Mouse (Mus musculus): ENCODE results near the gene Gm21292. TPM values are rescaled to one million over a fixed set of nuclear protein-coding genes. Genes with fewer than 3 reads are reported as not detected.
"Not testable (repeated sequence)": the region's sequence is repeated elsewhere in the genome, so short reads cannot be mapped to it uniquely, and the experiment has no call there.

Gm21292 gene
- not detected in 2 replicates for polyA plus RNA-seq (2015; fragmentation: Nextera tagmentation; extraction: Ambion mirVana)

DNA sequence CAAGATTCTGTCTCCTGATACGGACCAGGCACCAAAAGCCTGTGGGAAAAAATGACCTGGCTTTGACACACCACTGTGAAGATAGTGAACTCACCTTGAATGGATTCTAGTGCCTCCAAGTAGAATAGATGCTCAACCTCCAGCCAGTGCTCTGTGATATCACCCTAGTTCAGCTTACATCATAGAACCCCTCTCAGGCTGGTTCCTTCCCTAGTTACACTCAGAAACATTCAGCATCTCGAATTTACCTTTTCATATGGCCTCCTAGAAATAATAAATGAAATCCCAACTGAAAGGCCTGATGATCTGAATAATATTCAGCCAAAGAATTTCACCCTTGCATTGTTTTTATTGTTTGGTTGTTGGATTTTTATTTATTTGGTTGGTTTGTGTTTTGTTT is at the start of gene Gm21292:
Gene Gm21292, minus strand, starts transcription at position 101 of the 400 bp plus-strand sequence.
- not testable (repeated sequence) for H3K9ac ChIP-seq; H3K27me3 ChIP-seq (replicated peaks); H3K4me3 ChIP-seq; H3K4me1 ChIP-seq; H3K36me3 ChIP-seq (replicated peaks); H3K9me3 ChIP-seq; ATAC-seq (replicated peaks); H3K27ac ChIP-seq; H3K4me2 ChIP-seq
- 29% methylated on average over 2 of the region's 2 CpGs for WGBS

Other genes with a start within 250 kb of the Gm21292 start
- not detected in 2 replicates for gene Gm21721, start 68.3 kb upstream of the Gm21292 start, polyA plus RNA-seq (2015; fragmentation: Nextera tagmentation; extraction: Ambion mirVana)
- not detected in 2 replicates for gene Gm21812, start 213.3 kb upstream of the Gm21292 start, polyA plus RNA-seq (2015; fragmentation: Nextera tagmentation; extraction: Ambion mirVana)